Mouse (Mus musculus) limb, embryonic 15.5 days (tissue): ENCODE data around the gene Gm42791. TPM values are rescaled to one million over a fixed set of nuclear protein-coding genes. Genes with fewer than 3 reads are reported as not detected.

Experiments used
- ATAC-seq: fragments of 200-750 bp; cut with Nextera tagmentation; 2 replicates; pipeline ENCODE4 v1.8.0; 2017; ENCODE audit warnings: low read depth, moderate TSS enrichment; ENCODE audit not compliant: insufficient number of reproducible peaks, low FRiP score, low TSS enrichment
- H3K27ac ChIP-seq: fragments of 300-500 bp; sonication (generic); 2 replicates; pipeline ENCODE4 v1.5.1; 2015; ENCODE audit warnings: moderate library complexity, mild to moderate bottlenecking, inconsistent platforms
- H3K27me3 ChIP-seq: fragments of 300-500 bp; sonication (generic); 2 replicates; pipeline ENCODE4 v1.6.1; 2015; ENCODE audit warnings: inconsistent platforms
- H3K36me3 ChIP-seq: fragments of 300-500 bp; sonication (generic); 2 replicates; pipeline ENCODE4 v1.6.1; 2015; ENCODE audit warnings: inconsistent platforms
- H3K4me1 ChIP-seq: fragments of 300-500 bp; sonication (generic); 2 replicates; pipeline ENCODE4 v1.6.1; 2015; ENCODE audit warnings: inconsistent platforms
- H3K4me2 ChIP-seq: fragments of 300-500 bp; sonication (generic); 2 replicates; pipeline ENCODE4 v1.6.1; 2015; ENCODE audit warnings: mild to moderate bottlenecking, inconsistent platforms
- H3K4me3 ChIP-seq: fragments of 300-500 bp; sonication (generic); 2 replicates; pipeline ENCODE4 v1.5.1; 2015; ENCODE audit warnings: mild to moderate bottlenecking, inconsistent platforms
- H3K9ac ChIP-seq: fragments of 300-500 bp; sonication (generic); 2 replicates; pipeline ENCODE4 v1.6.1; 2015; ENCODE audit warnings: inconsistent platforms
- H3K9me3 ChIP-seq: fragments of 300-500 bp; sonication (generic); 2 replicates; pipeline ENCODE4 v1.6.1; 2016; ENCODE audit warnings: inconsistent platforms
- WGBS: fragments of 180-500 bp; shearing (Covaris S2); methylation state at CpG from one replicate; pipeline ENCODE4 v1.1.7; 2015; 5-methylcytosine and 5-hydroxymethylcytosine counted together
- polyA plus RNA-seq: library from polyadenylated mRNA; unstranded; fragments of >200 nt; fragmentation: Nextera tagmentation; extraction: Ambion mirVana; gene quantifications from 2 replicates; pipeline ENCODE4 v1.2.1, GENCODE M21; 2015

The Gm42791 gene
- polyA plus RNA-seq, 1 experiment from 2014 or later, result 3.7 TPM

- no peak for ATAC-seq
- H3K9ac ChIP-seq, result no peak overlapping the region
- H3K9me3 ChIP-seq, result no peaks in the 10 kb centered on the region
- H3K4me3 ChIP-seq, result no peak overlapping the region
- no peak overlapping the region for H3K4me2 ChIP-seq
- no peaks in the 10 kb centered on the region for H3K27me3 ChIP-seq
- H3K4me1 ChIP-seq, result peaks cover 8% of the 10 kb centered on the region
- peaks cover 51% of the 10 kb centered on the region for H3K36me3 ChIP-seq
- no peak overlapping the region for H3K27ac ChIP-seq
- WGBS, result 33% methylated on average over 3 of the region's 3 CpGs
These were observed 82.7 kb downstream of the Gm42791 start for GRCm38 (mm10) chr5:148912262-148912661.

DNA sequence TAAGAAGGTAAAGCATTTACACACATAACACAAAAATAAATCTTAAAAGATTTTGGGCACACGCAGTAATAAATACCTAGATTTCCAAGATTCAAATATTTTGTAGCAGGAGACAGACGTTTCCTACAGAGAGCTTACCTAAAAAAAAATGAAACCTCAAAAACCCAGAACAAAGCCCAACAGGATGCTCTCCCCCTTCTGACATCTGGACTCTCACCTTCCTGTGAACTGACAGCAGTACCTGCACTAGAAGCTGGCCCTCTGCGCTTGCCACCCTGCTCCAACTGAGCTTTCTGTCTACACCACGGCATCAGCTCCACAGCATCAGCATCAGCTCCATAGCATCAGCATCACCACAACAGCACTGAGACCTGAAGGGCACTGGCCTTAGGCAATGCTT lies 84.9 kb downstream of the Gm42791 start:
- Histone ChIP-seq H3K4me1 (peaks cover 8% of the 10 kb centered on the region), H3K36me3 (peaks cover 48% of the 10 kb centered on the region), H3K9ac (no peak overlapping the region), H3K27ac (no peak overlapping the region), H3K4me3 (no peak overlapping the region), H3K4me2 (no peak overlapping the region), H3K9me3 (no peaks in the 10 kb centered on the region), H3K27me3 (no peaks in the 10 kb centered on the region)
- WGBS, result 87% methylated on average over 4 of the region's 4 CpGs
- ATAC-seq, result no peak

DNA sequence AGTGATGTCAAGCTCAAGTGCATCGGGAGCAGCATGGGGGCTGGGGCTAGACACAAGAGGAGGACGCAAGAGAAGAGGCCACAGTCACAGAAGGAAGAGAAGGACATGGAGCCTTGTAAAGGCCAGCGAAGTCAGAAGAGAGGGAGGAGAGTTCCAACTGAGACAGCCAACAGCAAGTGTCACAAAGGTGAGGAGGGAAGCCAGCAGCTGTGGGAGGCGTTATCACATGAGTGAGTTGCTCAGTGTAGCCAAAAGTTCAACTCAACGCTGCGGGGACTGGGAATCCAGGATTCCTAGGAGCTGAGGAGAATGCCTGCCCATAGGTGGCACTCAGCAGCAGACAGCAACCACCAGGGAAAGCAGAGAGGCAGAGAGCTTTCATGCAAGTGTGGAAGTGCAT lies 85.5 kb downstream of the Gm42791 start:
- ATAC-seq, result no peak

GRCm38 (mm10) chr5:148909057-148909395 lies 85.9 kb downstream of the Gm42791 start:
- Histone ChIP-seq H3K4me2 (no peak overlapping the region), H3K27ac (peak overlapping the region; percentile 17; the same call in 1 of the 2 replicates), H3K4me1 (peaks cover 8% of the 10 kb centered on the region), H3K4me3 (no peak overlapping the region), H3K36me3 (peaks cover 54% of the 10 kb centered on the region), H3K9me3 (no peaks in the 10 kb centered on the region), H3K27me3 (no peaks in the 10 kb centered on the region), H3K9ac (no peak overlapping the region)
- ATAC-seq, result no peak
- 38% methylated on average over 7 of the region's 7 CpGs for WGBS

More for the DNA sequence above, 85.5 kb downstream of the Gm42791 start:
- Histone ChIP-seq H3K4me1 (peaks cover 8% of the 10 kb centered on the region), H3K4me3 (no peak overlapping the region), H3K9ac (no peak overlapping the region), H3K36me3 (peaks cover 50% of the 10 kb centered on the region), H3K27ac (peak overlapping the region; percentile 17; the same call in 1 of the 2 replicates), H3K27me3 (no peaks in the 10 kb centered on the region), H3K4me2 (no peak overlapping the region), H3K9me3 (no peaks in the 10 kb centered on the region)
- WGBS, result 50% methylated on average over 6 of the region's 6 CpGs

- H3K9ac ChIP-seq, result no peak overlapping the region
These were observed 86.5 kb downstream of the Gm42791 start for GRCm38 (mm10) chr5:148908191-148909056.

GRCm38 (mm10) chr5:148906305-148906704 lies 88.6 kb downstream of the Gm42791 start:
- peaks cover 8% of the 10 kb centered on the region for H3K4me1 ChIP-seq
- H3K36me3 ChIP-seq, result peaks cover 36% of the 10 kb centered on the region
- no peak overlapping the region for H3K4me3 ChIP-seq
- 80% methylated on average over 4 of the region's 4 CpGs for WGBS
- no peak for ATAC-seq
- no peaks in the 10 kb centered on the region for H3K9me3 ChIP-seq
- no peak overlapping the region for H3K27ac ChIP-seq
- H3K27me3 ChIP-seq, result no peaks in the 10 kb centered on the region
- no peak overlapping the region for H3K4me2 ChIP-seq
- no peak overlapping the region for H3K9ac ChIP-seq

More at GRCm38 (mm10) chr5:148908191-148909056, 86.5 kb downstream of the Gm42791 start:
- H3K9me3 ChIP-seq, result no peaks in the 10 kb centered on the region
- WGBS, result 82% methylated on average over 17 of the region's 17 CpGs
- H3K4me1 ChIP-seq, result peaks cover 8% of the 10 kb centered on the region
- peak overlapping the region; percentile 17; the same call in 1 of the 2 replicates for H3K27ac ChIP-seq
- H3K27me3 ChIP-seq, result no peaks in the 10 kb centered on the region
- ATAC-seq, result no peak
- H3K4me3 ChIP-seq, result no peak overlapping the region
- H3K36me3 ChIP-seq, result peaks cover 55% of the 10 kb centered on the region
- H3K4me2 ChIP-seq, result no peak overlapping the region

- Histone ChIP-seq H3K27ac (no peak overlapping the region), H3K36me3 (peaks cover 32% of the 10 kb centered on the region), H3K27me3 (no peaks in the 10 kb centered on the region), H3K9me3 (no peaks in the 10 kb centered on the region), H3K9ac (no peak overlapping the region), H3K4me2 (no peak overlapping the region), H3K4me3 (no peak overlapping the region), H3K4me1 (peaks cover 8% of the 10 kb centered on the region)
- ATAC-seq, result no peak
- 63% methylated on average over 6 of the region's 6 CpGs for whole genome bisulfite sequencing
These were observed 90.1 kb downstream of the Gm42791 start for GRCm38 (mm10) chr5:148904846-148905245.

DNA sequence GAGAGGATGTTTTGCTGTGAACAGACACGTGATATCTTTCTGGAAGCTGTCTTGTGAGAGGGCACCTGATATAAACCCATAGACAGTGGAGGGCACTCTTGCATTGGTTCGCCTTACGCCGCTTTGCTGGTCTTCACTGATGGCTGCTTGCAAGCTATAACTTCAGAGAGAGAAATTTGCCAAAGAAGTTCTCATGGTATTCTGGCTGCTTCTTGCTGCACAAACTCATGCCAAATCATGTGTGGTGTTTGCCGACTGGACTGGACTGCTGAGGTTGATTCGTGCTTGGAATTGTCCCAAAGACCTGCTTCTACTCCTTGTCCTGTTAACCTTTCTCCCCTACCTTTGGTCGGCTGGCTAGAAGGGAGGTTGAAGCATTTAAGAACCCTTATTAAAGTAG lies 95.6 kb downstream of the Gm42791 start:
- peaks cover 19% of the 10 kb centered on the region for H3K36me3 ChIP-seq
- no peak overlapping the region for H3K9ac ChIP-seq
- H3K27me3 ChIP-seq, result no peaks in the 10 kb centered on the region
- no peak overlapping the region for H3K27ac ChIP-seq
- 0 out of 2 replicates have a peak, but pooled peaks cover 5% of the 10 kb centered on the region for H3K4me1 ChIP-seq
- no peak for ATAC-seq
- no peaks in the 10 kb centered on the region for H3K9me3 ChIP-seq
- WGBS, result 92% methylated on average over 7 of the region's 7 CpGs
- no peak overlapping the region for H3K4me3 ChIP-seq
- H3K4me2 ChIP-seq, result no peak overlapping the region

- 79% methylated on average over 12 of the region's 12 CpGs for WGBS
- H3K9me3 ChIP-seq, result no peaks in the 10 kb centered on the region
- no peak for ATAC-seq
- H3K27me3 ChIP-seq, result no peaks in the 10 kb centered on the region
- no peak overlapping the region for H3K9ac ChIP-seq
- H3K4me3 ChIP-seq, result no peak overlapping the region
- no peak overlapping the region for H3K27ac ChIP-seq
- H3K4me1 ChIP-seq, result 0 out of 2 replicates have a peak, but pooled peaks cover 5% of the 10 kb centered on the region
- no peak overlapping the region for H3K4me2 ChIP-seq
- H3K36me3 ChIP-seq, result peaks cover 23% of the 10 kb centered on the region
These were observed 97.0 kb downstream of the Gm42791 start for GRCm38 (mm10) chr5:148897941-148898417.

DNA sequence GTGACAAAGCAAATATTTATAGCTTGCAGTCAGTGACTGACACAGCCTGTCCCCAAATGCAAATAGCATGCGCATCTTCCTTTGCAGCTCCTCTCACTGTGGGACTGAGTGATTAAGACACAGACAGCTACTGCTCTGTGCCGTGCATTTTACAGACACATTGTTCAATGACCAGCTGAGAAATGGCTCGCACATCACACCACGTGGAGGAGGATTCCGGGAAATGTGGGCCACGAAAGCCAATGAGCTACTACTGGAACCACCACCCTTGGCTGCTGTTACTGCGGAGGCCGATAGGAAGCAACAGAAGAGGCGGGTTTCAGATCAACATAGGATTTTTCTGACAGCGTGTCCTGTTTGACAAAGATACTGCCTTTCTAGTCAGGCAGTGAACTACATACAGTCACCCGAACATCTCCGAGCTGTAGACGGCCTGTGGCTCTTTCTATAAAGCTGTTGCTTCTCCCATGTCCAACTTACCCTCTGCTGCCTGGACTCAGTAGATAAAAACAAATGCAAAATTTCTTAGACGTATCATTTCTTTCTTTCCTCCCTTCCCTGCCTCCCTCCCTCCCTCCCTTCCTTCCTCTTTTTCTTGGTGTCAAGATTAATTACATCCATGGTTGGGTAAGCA lies 97.8 kb downstream of the Gm42791 start:
- no peak for ATAC-seq
- 78% methylated on average over 14 of the region's 14 CpGs for WGBS
- H3K4me1 ChIP-seq, result 0 out of 2 replicates have a peak, but pooled peaks cover 5% of the 10 kb centered on the region

GRCm38 (mm10) chr5:148896515-148896914 lies 98.4 kb downstream of the Gm42791 start:
- Histone ChIP-seq H3K36me3 (peaks cover 35% of the 10 kb centered on the region), H3K4me1 (0 out of 2 replicates have a peak, but pooled peaks cover 5% of the 10 kb centered on the region), H3K27ac (no peak overlapping the region), H3K4me3 (no peak overlapping the region), H3K27me3 (no peaks in the 10 kb centered on the region), H3K9me3 (no peaks in the 10 kb centered on the region), H3K4me2 (no peak overlapping the region), H3K9ac (no peak overlapping the region)
- 84% methylated on average over 10 of the region's 10 CpGs for WGBS
- no peak for ATAC-seq

More for the DNA sequence above, 97.8 kb downstream of the Gm42791 start:
- Histone ChIP-seq H3K4me3 (no peak overlapping the region), H3K9me3 (no peaks in the 10 kb centered on the region), H3K36me3 (peaks cover 30% of the 10 kb centered on the region), H3K4me2 (no peak overlapping the region), H3K27me3 (no peaks in the 10 kb centered on the region), H3K27ac (no peak overlapping the region), H3K9ac (no peak overlapping the region)

DNA sequence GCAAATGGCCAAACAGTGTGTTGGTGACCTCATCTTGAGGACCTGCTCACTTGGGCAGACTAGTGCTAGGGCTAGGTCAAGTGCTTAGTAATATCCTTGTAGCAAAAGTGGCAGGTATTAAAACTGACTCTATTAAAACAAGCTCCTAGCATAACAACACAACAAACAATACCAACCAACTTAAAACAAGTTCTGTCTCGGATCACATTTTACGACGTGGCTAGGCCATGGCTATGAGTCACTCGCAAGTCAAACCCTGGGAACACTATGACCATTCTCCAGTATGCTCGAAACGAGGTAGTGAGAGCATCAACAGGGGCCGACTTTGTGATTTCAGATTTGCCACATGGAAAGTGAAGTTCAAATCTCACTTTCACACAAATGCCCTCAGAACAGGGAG lies 99.1 kb downstream of the Gm42791 start:
- Histone ChIP-seq H3K9ac (no peak overlapping the region), H3K4me3 (no peak overlapping the region), H3K27ac (no peak overlapping the region), H3K4me2 (no peak overlapping the region), H3K9me3 (no peaks in the 10 kb centered on the region), H3K4me1 (0 out of 2 replicates have a peak, but pooled peaks cover 5% of the 10 kb centered on the region), H3K27me3 (no peaks in the 10 kb centered on the region), H3K36me3 (peaks cover 35% of the 10 kb centered on the region)
- WGBS, result 62% methylated on average over 7 of the region's 7 CpGs
- no peak for ATAC-seq
